Mouse (Mus musculus) midbrain, embryonic 11.5 days (tissue): ENCODE measurements around the gene Prickle4. TPM values are rescaled to one million over a fixed set of nuclear protein-coding genes. Genes with fewer than 3 reads are reported as not detected.
"Not testable (repeated sequence)": the region's sequence is repeated elsewhere in the genome, so short reads cannot be mapped to it uniquely, and the experiment has no call there.

Source experiments
- ATAC-seq: fragments of 200-750 bp; cut with Nextera tagmentation; 2 replicates; pipeline ENCODE4 v1.8.0; 2017; ENCODE audit warnings: moderate TSS enrichment, moderate library complexity; ENCODE audit not compliant: low FRiP score
- DNase-seq: peaks from one replicate; pipeline ENCODE4 v3.0.0; 2015; ENCODE audit warnings: low spot score; ENCODE audit errors: missing footprints
- H3K27ac ChIP-seq: fragments of 300-500 bp; sonication (generic); 2 replicates; pipeline ENCODE4 v1.5.1; 2014; ENCODE audit warnings: low read depth, low read length
- H3K27me3 ChIP-seq: fragments of 300-500 bp; sonication (generic); 2 replicates; pipeline ENCODE4 v1.6.1; 2014; ENCODE audit warnings: mild to moderate bottlenecking, low read length, moderate library complexity, mixed read lengths; ENCODE audit not compliant: control insufficient read depth, insufficient read depth
- H3K36me3 ChIP-seq: fragments of 300-500 bp; sonication (generic); 2 replicates; pipeline ENCODE4 v1.6.1; 2014; ENCODE audit warnings: mild to moderate bottlenecking, low read length, moderate library complexity, mixed read lengths; ENCODE audit not compliant: control insufficient read depth, insufficient read depth
- H3K4me1 ChIP-seq: fragments of 300-500 bp; sonication (generic); 2 replicates; pipeline ENCODE4 v1.6.1; 2014; ENCODE audit warnings: low read length; ENCODE audit not compliant: control insufficient read depth, insufficient read depth
- H3K4me2 ChIP-seq: fragments of 300-500 bp; sonication (generic); 2 replicates; pipeline ENCODE4 v1.6.1; 2014; ENCODE audit warnings: mild to moderate bottlenecking, moderate library complexity
- H3K4me3 ChIP-seq: fragments of 300-500 bp; sonication (generic); 2 replicates; pipeline ENCODE4 v1.5.1; 2014; ENCODE audit warnings: low read depth, low read length
- H3K9ac ChIP-seq: fragments of 300-500 bp; sonication (generic); 2 replicates; pipeline ENCODE4 v1.6.1; 2014; ENCODE audit warnings: low read length
- H3K9me3 ChIP-seq: fragments of 300-500 bp; sonication (generic); 2 replicates; pipeline ENCODE4 v1.6.1; 2016; ENCODE audit warnings: low read length; ENCODE audit not compliant: control insufficient read depth
- WGBS: fragments of 180-500 bp; shearing (Covaris S2); extraction: QIAGEN DNeasy Blood & Tissue Kit; methylation state at CpG from one replicate; pipeline ENCODE4 v1.1.7; 2014; 5-methylcytosine and 5-hydroxymethylcytosine counted together
- polyA plus RNA-seq: library from polyadenylated mRNA; unstranded; fragments of >200 nt; fragmentation: Nextera tagmentation; extraction: Ambion mirVana; gene quantifications from 2 replicates; pipeline ENCODE4 v1.2.1, GENCODE M21; 2014

The Prickle4 gene
- polyA plus RNA-seq, 1 experiment from 2014 or later, result 0.72 TPM

DNA sequence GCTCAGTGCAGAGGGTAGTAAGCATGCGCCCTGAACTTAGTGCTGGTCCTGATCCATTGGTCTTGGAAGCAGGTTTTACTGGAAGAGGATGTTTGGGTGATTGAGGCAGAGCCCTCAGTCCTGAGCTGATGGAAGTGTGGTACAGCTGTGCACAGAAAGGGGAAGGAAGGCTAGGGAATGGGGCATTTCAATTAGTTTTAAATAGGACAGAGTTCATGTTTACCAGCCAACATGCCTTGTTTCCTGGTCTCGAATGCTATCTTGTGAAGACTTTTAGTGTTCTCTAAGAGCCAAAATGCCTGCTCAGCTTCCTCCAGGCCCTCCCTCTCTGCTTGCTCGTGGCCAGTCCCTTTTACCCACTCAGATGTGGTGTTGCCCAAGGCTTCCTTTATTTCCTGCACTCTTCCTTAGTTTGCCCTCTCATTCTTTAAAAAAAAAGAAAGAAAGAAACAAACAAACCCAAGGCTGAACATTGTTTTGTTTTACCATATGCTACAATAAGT lies 35.7 kb downstream of the Prickle4 start:
- Histone ChIP-seq H3K27ac (no peak overlapping the region), H3K4me2 (no peak overlapping the region), H3K36me3 (no peaks in the 10 kb centered on the region), H3K9me3 (no peaks in the 10 kb centered on the region), H3K9ac (no peak overlapping the region), H3K4me3 (no peak overlapping the region), H3K4me1 (0 out of 2 replicates have a peak, but pooled peaks cover 2% of the 10 kb centered on the region), H3K27me3 (no peaks in the 10 kb centered on the region)
- 87% methylated on average over 3 of the region's 3 CpGs for WGBS
- no peak for ATAC-seq
- no peak for DNase-seq

DNA sequence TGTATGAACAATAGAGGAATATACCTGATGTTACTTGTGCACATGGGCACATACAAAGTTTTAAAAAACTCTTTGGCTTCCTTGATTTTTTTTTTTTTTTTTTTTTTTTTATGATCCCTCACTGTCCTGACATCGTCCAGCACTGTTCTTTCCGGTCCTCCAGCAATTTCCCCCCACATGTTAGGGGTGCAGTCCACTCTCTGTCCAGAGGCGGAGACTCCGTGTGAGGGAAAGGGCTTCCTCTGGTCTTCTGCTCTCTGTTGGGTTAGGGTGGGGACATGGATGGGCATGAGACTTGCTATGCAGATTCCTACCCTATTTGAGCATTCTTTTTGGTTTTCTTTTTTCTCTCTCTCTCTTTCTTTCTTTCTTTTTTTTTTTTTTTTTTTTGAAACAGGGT lies 36.6 kb downstream of the Prickle4 start:
- 84% methylated on average over 4 of the region's 4 CpGs for WGBS
- no peak for DNase-seq
- Histone ChIP-seq H3K4me1 (no peaks in the 10 kb centered on the region), H3K27me3 (no peaks in the 10 kb centered on the region), H3K9me3 (no peaks in the 10 kb centered on the region), H3K27ac (no peak overlapping the region), H3K36me3 (no peaks in the 10 kb centered on the region), H3K4me2 (no peak overlapping the region), H3K4me3 (no peak overlapping the region), H3K9ac (no peak overlapping the region)
- no peak for ATAC-seq

DNA sequence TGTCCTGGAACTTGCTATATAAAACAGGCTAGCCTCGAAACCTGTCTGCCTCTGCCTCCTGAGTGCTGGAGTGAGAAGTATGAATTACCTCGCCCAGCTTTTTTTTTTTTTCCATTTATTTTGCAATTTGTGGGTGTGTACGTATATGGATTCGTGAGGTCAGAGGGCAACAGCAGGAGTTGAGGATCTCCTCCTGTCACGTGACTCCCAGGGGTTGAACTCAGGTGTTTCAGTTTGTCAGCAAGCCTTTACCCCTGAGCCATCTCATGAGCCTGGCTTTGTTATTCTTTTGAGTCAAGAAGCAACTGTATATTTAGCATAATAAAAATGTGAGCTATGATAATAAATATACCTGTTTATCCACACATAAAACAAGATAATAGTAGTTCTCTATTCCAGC lies 38.8 kb downstream of the Prickle4 start:
- H3K4me3 ChIP-seq, result no peak overlapping the region
- H3K36me3 ChIP-seq, result no peaks in the 10 kb centered on the region
- no peak overlapping the region for H3K27ac ChIP-seq
- ATAC-seq (no peak), DNase-seq (no peak)
- no peak overlapping the region for H3K9ac ChIP-seq
- no peak overlapping the region for H3K4me2 ChIP-seq
- 78% methylated on average over 5 of the region's 5 CpGs for whole genome bisulfite sequencing
- H3K4me1 ChIP-seq, result peaks cover 4% of the 10 kb centered on the region; the same call in 1 of the 2 replicates
- H3K27me3 ChIP-seq, result no peaks in the 10 kb centered on the region
- H3K9me3 ChIP-seq, result no peaks in the 10 kb centered on the region

DNA sequence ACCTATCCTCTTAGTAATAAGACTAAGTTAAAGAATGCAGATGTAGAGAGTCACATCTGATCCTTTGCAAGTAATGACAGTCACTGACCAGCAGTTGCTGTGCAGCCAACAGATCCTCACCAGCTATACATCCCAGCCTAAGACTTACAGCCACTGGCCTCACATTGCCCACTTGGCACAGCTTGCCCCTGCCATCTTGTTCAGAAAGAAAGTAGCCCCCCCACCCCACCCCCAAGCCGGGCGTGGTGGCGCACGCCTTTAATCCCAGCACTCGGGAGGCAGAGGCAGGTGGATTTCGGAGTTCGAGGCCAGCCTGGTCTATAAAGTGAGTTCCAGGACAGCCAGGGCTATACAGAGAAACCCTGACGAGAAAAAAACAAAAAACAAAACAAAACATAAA lies 40.2 kb downstream of the Prickle4 start:
- not testable (repeated sequence) for H3K9ac ChIP-seq, H3K4me2 ChIP-seq, H3K4me1 ChIP-seq, H3K9me3 ChIP-seq, H3K4me3 ChIP-seq, ATAC-seq, H3K36me3 ChIP-seq, H3K27me3 ChIP-seq, H3K27ac ChIP-seq, DNase-seq
- 94% methylated on average over 8 of the region's 8 CpGs for whole genome bisulfite sequencing

DNA sequence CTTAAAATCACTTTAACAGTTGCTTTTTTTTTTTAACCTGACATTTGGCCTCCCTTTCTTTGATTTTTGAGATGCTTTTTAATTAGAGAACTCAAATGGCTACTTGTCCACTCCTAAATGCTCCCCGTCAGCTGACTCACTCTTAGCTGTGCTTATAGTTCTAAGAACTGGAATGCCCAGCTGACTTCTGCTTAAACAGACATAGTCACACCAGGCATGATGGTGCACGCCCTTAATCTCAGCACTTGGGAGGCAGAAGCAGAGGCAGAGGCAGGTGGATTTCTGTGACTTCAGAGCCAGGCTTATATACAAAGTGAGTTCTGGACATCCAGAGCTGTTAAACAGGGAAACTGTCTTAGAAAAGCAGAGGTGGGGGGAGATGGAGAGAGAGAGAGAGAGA lies 42.6 kb downstream of the Prickle4 start:
- peak overlapping the region; percentile 48; the same call in 1 of the 2 replicates for H3K27ac ChIP-seq
- no peak overlapping the region for H3K9ac ChIP-seq
- ATAC-seq, result no peak
- DNase-seq, result no peak
- H3K36me3 ChIP-seq, result no peaks in the 10 kb centered on the region
- H3K4me2 ChIP-seq, result no peak overlapping the region
- 72% methylated on average over 2 of the region's 2 CpGs for WGBS
- no peaks in the 10 kb centered on the region for H3K9me3 ChIP-seq
- H3K27me3 ChIP-seq, result no peaks in the 10 kb centered on the region
- peaks cover 10% of the 10 kb centered on the region for H3K4me1 ChIP-seq
- H3K4me3 ChIP-seq, result no peak overlapping the region

DNA sequence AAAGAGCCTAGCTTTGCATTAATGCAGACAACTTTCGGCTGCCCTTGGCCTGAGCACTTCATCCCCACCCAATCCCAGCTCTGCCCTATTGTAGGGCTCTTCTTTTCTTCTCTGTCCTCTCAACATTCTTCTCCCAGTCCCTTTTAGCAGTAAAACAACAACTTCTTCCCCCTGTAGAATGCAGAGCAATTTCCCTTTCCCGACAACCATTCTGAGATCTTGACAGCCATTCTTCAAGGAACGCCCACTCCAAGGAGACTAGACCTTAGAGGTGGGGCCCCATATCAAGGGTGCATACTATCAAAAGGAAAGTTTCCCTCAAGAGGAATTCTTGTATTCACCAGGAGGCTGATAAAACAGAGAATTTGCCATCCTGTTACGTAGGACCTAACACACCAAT lies 45.6 kb downstream of the Prickle4 start:
- no peak for DNase-seq
- ATAC-seq, result 0 out of 2 replicates have a peak, but pooled peaks have one; percentile 33
- H3K27me3 ChIP-seq, result no peaks in the 10 kb centered on the region
- peak overlapping the region; percentile 61 for H3K27ac ChIP-seq
- no peak overlapping the region for H3K4me3 ChIP-seq
- H3K4me1 ChIP-seq, result peaks cover 10% of the 10 kb centered on the region
- H3K9ac ChIP-seq, result peak overlapping the region; percentile 12; the same call in 1 of the 2 replicates
- no peaks in the 10 kb centered on the region for H3K9me3 ChIP-seq
- H3K4me2 ChIP-seq, result peak overlapping the region; percentile 7; the same call in 1 of the 2 replicates
- 43% methylated on average over 4 of the region's 4 CpGs for WGBS
- no peaks in the 10 kb centered on the region for H3K36me3 ChIP-seq

DNA sequence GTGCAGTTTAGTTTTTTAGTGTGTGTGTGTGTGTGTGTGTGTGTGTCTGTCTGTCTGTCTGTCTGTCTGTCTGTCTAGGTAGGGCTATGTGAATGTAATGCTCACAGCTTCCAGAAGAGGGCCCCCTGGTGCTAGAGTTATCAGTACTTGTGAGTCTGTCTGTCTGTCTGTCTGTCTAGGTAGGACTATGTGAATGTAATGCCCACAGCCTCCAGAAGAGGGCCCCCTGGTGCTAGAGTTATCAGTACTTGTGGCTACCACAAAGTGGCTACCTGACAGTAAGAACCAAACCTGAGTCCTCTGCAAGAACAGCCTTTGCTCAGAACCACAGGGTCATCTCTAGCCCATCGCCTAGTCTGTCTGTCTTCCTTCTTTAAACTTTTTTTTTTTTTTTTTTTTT lies 47.9 kb downstream of the Prickle4 start:
- Histone ChIP-seq H3K27me3 (no peaks in the 10 kb centered on the region), H3K9me3 (no peaks in the 10 kb centered on the region), H3K9ac (no peak overlapping the region), H3K27ac (no peak overlapping the region), H3K4me2 (no peak overlapping the region), H3K4me1 (peaks cover 6% of the 10 kb centered on the region), H3K4me3 (no peak overlapping the region), H3K36me3 (no peaks in the 10 kb centered on the region)
- ATAC-seq, result no peak
- 63% methylated on average over 1 of the region's 1 CpGs for WGBS
- peak; percentile 94 for DNase-seq

DNA sequence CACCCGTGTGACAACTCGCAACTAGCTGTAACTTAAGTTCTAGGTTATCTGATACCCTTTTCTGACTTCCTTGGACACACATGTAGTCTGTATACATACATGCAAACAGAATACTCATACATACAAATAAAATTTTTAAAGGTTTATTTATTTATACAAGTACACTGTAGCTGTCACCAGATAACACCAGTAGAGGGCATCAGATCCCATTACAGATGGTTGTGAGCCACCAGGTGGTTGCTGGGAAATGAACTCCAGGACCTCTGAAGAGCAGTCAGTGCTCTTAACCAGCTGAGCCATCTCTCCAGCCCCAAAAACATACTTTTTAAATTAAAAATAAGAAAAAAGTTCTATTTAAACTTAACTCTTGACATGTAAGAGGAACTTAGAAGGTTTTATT lies 51.5 kb downstream of the Prickle4 start:
- Histone ChIP-seq H3K4me1 (peaks cover 6% of the 10 kb centered on the region; the same call in 1 of the 2 replicates), H3K4me2 (no peak overlapping the region), H3K9ac (no peak overlapping the region), H3K36me3 (no peaks in the 10 kb centered on the region), H3K27ac (no peak overlapping the region), H3K9me3 (no peaks in the 10 kb centered on the region), H3K27me3 (no peaks in the 10 kb centered on the region), H3K4me3 (no peak overlapping the region)
- DNase-seq, result no peak
- WGBS, result 82% methylated on average over 2 of the region's 2 CpGs
- ATAC-seq, result no peak
